Comparison of ENCODE assay signal across 10 mouse cellular contexts in the genomic region with DNA sequence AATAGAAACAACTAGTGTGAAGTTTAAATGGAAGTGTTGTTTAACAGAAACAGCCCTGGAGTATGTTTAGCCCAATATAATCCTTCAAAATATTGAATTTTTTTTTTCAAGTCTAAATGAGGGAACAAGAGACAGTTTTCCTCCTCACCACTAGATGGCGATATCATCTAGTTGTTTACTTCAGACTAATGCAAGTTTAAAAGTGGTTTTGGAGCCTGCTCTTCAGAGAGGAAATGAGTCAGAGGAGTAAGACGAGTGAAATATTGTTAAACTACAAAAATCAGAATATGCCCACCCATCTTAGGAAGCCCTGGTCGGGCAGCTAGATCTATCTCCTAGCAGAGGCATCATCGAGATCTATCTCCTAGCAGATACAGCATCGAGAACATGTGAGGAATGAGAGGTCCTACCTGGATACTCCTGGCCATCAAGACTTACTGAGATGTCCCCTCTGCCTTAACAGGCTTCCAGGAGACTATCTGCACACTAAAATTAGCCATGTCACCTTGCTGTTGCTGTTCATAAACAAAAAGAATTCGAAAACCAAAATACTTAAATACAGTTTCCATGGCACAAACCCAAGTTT.
DNase-seq lines count a peak whose midpoint lies in the region; TF ChIP-seq lines count a peak whose summit lies in the region.
"Had no signal": no experiment of that assay in that cellular context is flagged by ENCODE, and none has a peak within 500 bp of the region (broad histone marks: within the 10 kb centered on the region; RNA-seq: fewer than 3 reads in every experiment).

No protein-coding gene starts in this region.

- H3K36me3 ChIP-seq in heart, embryonic 10.5 days: no peaks in the 10 kb centered on the region
- no peaks in the 10 kb centered on the region for H3K36me3 ChIP-seq in testis, adult 2 months (ENCODE audit: control insufficient read depth, insufficient read depth, low read length)
- H3K36me3 ChIP-seq: embryonic facial prominence, embryonic 13.5 days had no signal

- WGBS in heart, embryonic 10.5 days: 42% methylated on average over 6 of the region's 6 CpGs

- TF ChIP-seq POLR2A in testis, adult 2 months (IDR thresholded peaks at IDR 0.05; ENCODE audit: control insufficient read depth, low read depth, low read length): no peak
- no peak for TF ChIP-seq POLR2A in cortical plate, adult 2 months (IDR thresholded peaks at IDR 0.05; ENCODE audit: extremely low read depth, insufficient read depth, low read length)

- 0 out of 2 replicates have a peak, but pooled peaks cover 4% of the 10 kb centered on the region for H3K4me1 ChIP-seq in heart, embryonic 10.5 days
- H3K4me1 ChIP-seq in testis, adult 2 months (ENCODE audit: control insufficient read depth, insufficient read depth, low read length): no peaks in the 10 kb centered on the region
- peaks cover 2% of the 10 kb centered on the region; the same call in 1 of the 2 replicates for H3K4me1 ChIP-seq in cortical plate, adult 2 months (ENCODE audit: control insufficient read depth, insufficient read depth, low read length)
- H3K4me1 ChIP-seq: embryonic facial prominence, embryonic 13.5 days had no signal

- no peak overlapping the region for H3K27ac ChIP-seq in heart, embryonic 10.5 days
- no peak overlapping the region for H3K27ac ChIP-seq in testis, adult 2 months (ENCODE audit: control insufficient read depth, insufficient read depth, low read depth, low read length)
- H3K27ac ChIP-seq in cortical plate, adult 2 months (ENCODE audit: insufficient read depth, low read length): no peak overlapping the region
- H3K27ac ChIP-seq: embryonic facial prominence, embryonic 13.5 days; macrophage had no signal

- no peaks in the 10 kb centered on the region for H3K27me3 ChIP-seq in heart, embryonic 10.5 days (ENCODE audit: insufficient read depth, poor library complexity, severe bottlenecking)
- no peaks in the 10 kb centered on the region for H3K27me3 ChIP-seq in testis, adult 2 months (ENCODE audit: control insufficient read depth, insufficient read depth, low read length)
- H3K27me3 ChIP-seq: embryonic facial prominence, embryonic 13.5 days had no signal

- peak; percentile 22 for DNase-seq in heart, adult 8-10 months (ENCODE audit: low spot score)
- DNase-seq in heart, embryonic 10.5 days (ENCODE audit: low spot score): no peak
- DNase-seq in testis, postnatal 14 days (ENCODE audit: low spot score): no peak
- peak; percentile 52 for DNase-seq in lung, postnatal 36 days
- no peak for DNase-seq in gastrocnemius, postnatal 4 days (ENCODE audit: low spot score in 2 of 2)
- DNase-seq in adrenal gland, postnatal 14 days: no peak

- TF ChIP-seq CTCF in testis, adult 2 months (IDR thresholded peaks at IDR 0.05; ENCODE audit: control insufficient read depth, insufficient read depth, insufficient replicate concordance, low read depth, low read length): peak; percentile 44; the same call in 1 of the 2 replicates
- 0 out of 2 replicates have a peak, but pooled peaks have one; percentile 19 for TF ChIP-seq CTCF in cortical plate, adult 2 months (IDR thresholded peaks at IDR 0.05; ENCODE audit: extremely low read depth, insufficient read depth, low read length)

- no peak overlapping the region for H3K4me3 ChIP-seq in heart, embryonic 10.5 days
- H3K4me3 ChIP-seq in testis, adult 2 months (ENCODE audit: control insufficient read depth, low read depth, low read length): no peak overlapping the region
- H3K4me3 ChIP-seq in cortical plate, adult 2 months (ENCODE audit: insufficient read depth, low read length): no peak overlapping the region
- H3K4me3 ChIP-seq: embryonic facial prominence, embryonic 13.5 days had no signal

- H3K9me3 ChIP-seq in heart, embryonic 10.5 days: no peaks in the 10 kb centered on the region
- H3K9me3 ChIP-seq: embryonic facial prominence, embryonic 13.5 days had no signal

Comparison
In these comparisons a context has a peak if more than half of its experiments do, and no peak if none do; other contexts are left out.
1. DNase-seq: peak in heart, adult 8-10 months (single experiment) and lung, postnatal 36 days (single experiment); none in heart, embryonic 10.5 days (single experiment), testis, postnatal 14 days (single experiment), gastrocnemius, postnatal 4 days (0 of 2) and adrenal gland, postnatal 14 days (single experiment).